Mouse (Mus musculus) thymus, postnatal 25 days (tissue): ENCODE data around the gene Srm.

Source experiments
- DNase-seq: peaks from one replicate; pipeline ENCODE4 v3.0.0; 2022

Gene Srm

DNA sequence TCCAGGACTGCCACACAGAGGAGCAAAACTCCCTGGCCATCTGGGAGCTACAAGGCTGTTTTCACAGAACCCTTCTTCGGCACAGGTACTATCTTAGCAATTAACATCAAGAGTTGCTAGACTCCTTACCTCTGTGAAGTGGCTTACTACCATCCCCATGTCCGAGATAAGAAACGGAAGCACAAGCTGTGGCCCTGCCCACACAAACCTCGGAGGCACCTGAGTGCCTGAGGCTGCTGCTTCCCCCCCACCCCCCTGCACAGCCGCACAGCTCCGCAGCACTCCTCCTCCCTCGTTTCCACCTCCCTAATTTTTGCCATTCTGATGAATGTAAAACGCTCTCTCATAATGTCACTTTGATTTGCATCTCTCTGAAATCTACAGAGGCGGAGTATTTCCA, 47.0 kb downstream of the Srm start:
- DNase-seq: no peak

- no peak for DNase-seq
These were observed 48.2 kb downstream of the Srm start for GRCm38 (mm10) chr4:148639455-148639854.

DNA sequence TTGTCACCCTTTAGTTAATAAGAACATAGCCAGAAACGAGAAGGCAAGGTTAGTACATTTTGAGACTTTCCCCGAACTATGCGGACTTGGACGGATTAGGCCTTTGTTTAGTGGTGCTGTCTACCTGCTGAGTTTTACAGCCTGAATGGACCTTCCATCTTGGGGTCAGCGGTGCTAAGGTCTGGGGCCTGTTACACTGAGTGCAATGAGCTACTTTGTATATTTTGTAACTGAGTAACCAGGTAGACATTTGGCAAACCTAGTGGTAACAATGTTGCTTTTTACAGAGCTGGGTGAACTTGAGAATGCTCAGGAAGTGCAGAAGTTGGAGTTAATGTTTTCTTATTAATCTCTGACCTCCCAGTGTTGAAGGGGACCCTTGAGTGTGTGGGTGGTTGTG, 49.8 kb downstream of the Srm start:
- DNase-seq: no peak

DNA sequence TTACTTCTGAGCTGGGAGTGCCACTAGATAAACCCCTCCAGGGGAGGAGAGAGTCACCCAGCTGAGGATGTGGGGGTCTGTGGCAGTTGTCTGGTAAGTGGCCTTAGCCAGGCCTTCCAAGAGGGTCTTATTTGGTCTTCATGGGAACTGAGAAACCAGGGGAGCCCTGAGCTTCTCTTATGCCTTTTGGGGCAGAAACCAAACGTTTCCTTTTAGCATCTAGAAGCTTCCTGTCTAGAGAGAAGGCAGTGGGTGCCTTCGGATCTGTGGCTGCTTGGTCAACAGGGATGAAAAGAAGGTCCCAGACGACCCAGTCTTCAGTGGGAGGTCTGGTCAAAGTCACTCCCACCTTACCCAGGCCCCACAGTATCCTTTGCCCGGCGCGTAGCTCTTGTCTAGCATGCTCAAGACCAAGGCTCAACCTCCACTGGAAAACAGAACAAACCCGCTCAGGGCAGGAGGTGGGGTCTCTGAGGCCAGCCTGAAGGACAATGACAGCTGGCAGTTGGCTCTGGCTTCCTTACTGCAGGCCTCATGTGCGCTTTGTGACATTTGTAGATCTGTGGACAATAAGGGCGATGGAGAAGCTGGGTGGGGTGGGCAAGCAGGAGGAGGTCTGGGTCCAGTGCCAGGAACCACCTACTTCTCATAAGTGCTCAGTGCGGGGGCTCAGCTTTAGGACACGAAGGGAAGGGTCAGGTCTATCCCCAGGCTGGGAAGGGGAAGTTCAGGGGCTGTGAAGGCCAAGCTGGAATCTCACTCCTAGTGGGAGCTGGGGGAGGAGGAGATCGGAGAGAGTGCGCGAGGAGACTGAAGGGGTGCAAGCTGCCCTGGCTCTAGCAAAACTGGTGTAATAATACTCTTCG, 52.2 kb downstream of the Srm start, which contains the start of gene Gm572:
Gene Gm572, plus strand, starts transcription at position 27 of the 866 bp plus-strand sequence.
- DNase-seq: peak; percentile 28

DNA sequence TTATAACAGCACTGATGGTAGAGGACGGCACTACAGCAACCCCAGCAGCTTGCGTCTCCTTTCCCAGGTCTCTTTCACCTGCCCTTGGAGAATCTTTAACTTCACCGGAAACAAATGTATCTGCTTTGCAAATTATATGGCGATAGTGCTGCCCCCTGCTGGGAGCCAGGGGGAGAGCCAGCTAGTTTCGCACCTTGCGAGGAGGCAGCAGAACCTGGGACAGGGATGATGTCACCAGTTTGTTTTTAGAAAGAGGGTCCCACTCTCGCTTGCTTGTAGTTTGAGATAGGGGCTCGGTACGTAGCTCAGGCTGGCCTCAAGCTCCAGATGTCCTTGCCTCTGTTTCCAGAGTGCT, 52.8 kb downstream of the Srm start:
- peak; percentile 84 for DNase-seq
